Mouse (Mus musculus) limb, embryonic 13.5 days (tissue): ENCODE data around the gene Fhl4. TPM values are rescaled to one million over a fixed set of nuclear protein-coding genes. Genes with fewer than 3 reads are reported as not detected.

Experiments used
- ATAC-seq: fragments of 200-750 bp; cut with Nextera tagmentation; 2 replicates; pipeline ENCODE4 v1.8.0; 2017; ENCODE audit warnings: low read depth, moderate number of reproducible peaks, moderate TSS enrichment; ENCODE audit not compliant: low FRiP score
- H3K27ac ChIP-seq: fragments of 300-500 bp; sonication (generic); 2 replicates; pipeline ENCODE4 v1.5.1; 2015; ENCODE audit warnings: inconsistent platforms, mild to moderate bottlenecking, moderate library complexity
- H3K27me3 ChIP-seq: fragments of 300-500 bp; sonication (generic); 2 replicates; pipeline ENCODE4 v1.6.1; 2015; ENCODE audit warnings: mild to moderate bottlenecking, inconsistent platforms
- H3K36me3 ChIP-seq: fragments of 300-500 bp; sonication (generic); 2 replicates; pipeline ENCODE4 v1.6.1; 2015; ENCODE audit warnings: inconsistent platforms, mild to moderate bottlenecking, moderate library complexity
- H3K4me1 ChIP-seq: fragments of 300-500 bp; sonication (generic); 2 replicates; pipeline ENCODE4 v1.6.1; 2015; ENCODE audit warnings: inconsistent platforms
- H3K4me2 ChIP-seq: fragments of 300-500 bp; sonication (generic); replicated peaks from 2 replicates; pipeline ENCODE4 v1.6.1; 2015; ENCODE audit warnings: inconsistent platforms, mild to moderate bottlenecking, moderate library complexity
- H3K4me3 ChIP-seq: fragments of 300-500 bp; sonication (generic); 2 replicates; pipeline ENCODE4 v1.5.1; 2015; ENCODE audit warnings: moderate library complexity, mild to moderate bottlenecking, inconsistent platforms
- H3K9ac ChIP-seq: fragments of 300-500 bp; sonication (generic); 2 replicates; pipeline ENCODE4 v1.6.1; 2015; ENCODE audit warnings: mild to moderate bottlenecking, inconsistent platforms
- H3K9me3 ChIP-seq: fragments of 300-500 bp; sonication (generic); 2 replicates; pipeline ENCODE4 v1.6.1; 2016; ENCODE audit warnings: inconsistent platforms
- whole genome bisulfite sequencing: fragments of 180-500 bp; shearing (Covaris S2); methylation state at CpG from one replicate; pipeline ENCODE4 v1.1.7; 2015; 5-methylcytosine and 5-hydroxymethylcytosine counted together
- polyA plus RNA-seq: library from polyadenylated mRNA; unstranded; fragments of >200 nt; fragmentation: Nextera tagmentation; extraction: Ambion mirVana; gene quantifications from 2 replicates; pipeline ENCODE4 v1.2.1, GENCODE M21; 2015

Gene Fhl4
- polyA plus RNA-seq, 1 experiment from 2014 or later = 1.7 TPM

GRCm38 (mm10) chr10:85071605-85072152, 30.6 kb downstream of the Fhl4 start:
- WGBS = 59% methylated on average over 4 of the region's 4 CpGs
- Histone ChIP-seq H3K4me2 (no peak overlapping the region), H3K27ac (no peak overlapping the region)

DNA sequence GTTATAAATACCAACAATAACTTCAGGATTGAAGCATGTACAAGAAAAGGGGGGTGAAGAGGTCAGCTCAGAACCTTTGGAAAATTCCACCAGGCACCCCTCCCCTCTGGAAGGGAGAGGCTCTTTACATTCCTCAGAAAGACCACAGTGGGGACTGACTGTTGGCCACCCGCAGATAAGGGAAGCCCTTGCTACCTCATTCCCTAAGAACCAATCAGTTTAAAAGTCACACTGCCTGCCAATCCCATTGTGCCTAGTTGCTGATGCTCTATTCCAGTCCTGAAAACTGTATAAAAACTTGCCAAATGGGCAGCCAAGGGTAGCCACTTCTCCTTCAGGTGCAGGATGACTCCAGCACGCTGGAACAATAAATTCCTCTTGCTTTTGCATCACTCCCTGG, 47.4 kb downstream of the Fhl4 start:
- Histone ChIP-seq H3K4me2 (no peak overlapping the region), H3K9ac (no peak overlapping the region), H3K27me3 (no peaks in the 10 kb centered on the region), H3K36me3 (no peaks in the 10 kb centered on the region), H3K4me1 (no peaks in the 10 kb centered on the region), H3K4me3 (no peak overlapping the region), H3K27ac (no peak overlapping the region), H3K9me3 (0 out of 2 replicates have a peak, but pooled peaks cover 2% of the 10 kb centered on the region)
- no peak for ATAC-seq
- WGBS = 94% methylated on average over 2 of the region's 2 CpGs

More at GRCm38 (mm10) chr10:85071605-85072152, 30.6 kb downstream of the Fhl4 start:
- H3K4me3 ChIP-seq = no peak overlapping the region
- H3K9ac ChIP-seq = no peak overlapping the region
- H3K36me3 ChIP-seq = no peaks in the 10 kb centered on the region
- ATAC-seq = no peak
- H3K4me1 ChIP-seq = no peaks in the 10 kb centered on the region
- no peaks in the 10 kb centered on the region for H3K27me3 ChIP-seq
- no peaks in the 10 kb centered on the region for H3K9me3 ChIP-seq

DNA sequence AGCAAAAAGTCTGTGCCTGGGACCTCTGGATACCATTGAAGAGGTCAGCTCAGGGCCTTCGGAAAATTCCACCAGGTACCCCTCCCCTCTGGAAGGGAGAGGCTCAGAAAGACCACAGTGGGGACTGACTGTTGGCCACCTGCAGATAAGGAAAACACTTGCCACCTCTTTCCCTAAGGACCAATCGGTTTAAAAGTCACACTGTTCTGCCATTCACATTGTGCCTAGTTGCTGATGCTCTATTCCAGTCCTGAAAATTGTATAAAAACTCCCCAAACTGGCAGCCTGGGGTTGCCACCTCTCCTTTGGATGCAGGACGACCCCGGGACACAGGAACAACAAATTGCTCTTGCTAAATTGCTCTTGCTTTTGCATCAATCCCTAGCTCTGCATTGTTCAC, 49.8 kb downstream of the Fhl4 start:
- no peaks in the 10 kb centered on the region for H3K4me1 ChIP-seq
- no peak overlapping the region for H3K4me3 ChIP-seq
- WGBS = 30% methylated on average over 4 of the region's 4 CpGs
- H3K4me2 ChIP-seq = no peak overlapping the region
- no peaks in the 10 kb centered on the region for H3K27me3 ChIP-seq
- no peaks in the 10 kb centered on the region for H3K36me3 ChIP-seq
- H3K27ac ChIP-seq = no peak overlapping the region
- H3K9me3 ChIP-seq = 0 out of 2 replicates have a peak, but pooled peaks cover 2% of the 10 kb centered on the region
- ATAC-seq = no peak
- H3K9ac ChIP-seq = no peak overlapping the region

- H3K36me3 ChIP-seq = no peaks in the 10 kb centered on the region
- 0 out of 2 replicates have a peak, but pooled peaks cover 2% of the 10 kb centered on the region for H3K9me3 ChIP-seq
- H3K4me3 ChIP-seq = no peak overlapping the region
- H3K27me3 ChIP-seq = no peaks in the 10 kb centered on the region
- ATAC-seq = no peak
- H3K4me2 ChIP-seq = no peak overlapping the region
- no peaks in the 10 kb centered on the region for H3K4me1 ChIP-seq
- no peak overlapping the region for H3K9ac ChIP-seq
- WGBS = 55% methylated on average over 4 of the region's 4 CpGs
- no peak overlapping the region for H3K27ac ChIP-seq
Measured at GRCm38 (mm10) chr10:85050668-85051208, 51.6 kb downstream of the Fhl4 start.

DNA sequence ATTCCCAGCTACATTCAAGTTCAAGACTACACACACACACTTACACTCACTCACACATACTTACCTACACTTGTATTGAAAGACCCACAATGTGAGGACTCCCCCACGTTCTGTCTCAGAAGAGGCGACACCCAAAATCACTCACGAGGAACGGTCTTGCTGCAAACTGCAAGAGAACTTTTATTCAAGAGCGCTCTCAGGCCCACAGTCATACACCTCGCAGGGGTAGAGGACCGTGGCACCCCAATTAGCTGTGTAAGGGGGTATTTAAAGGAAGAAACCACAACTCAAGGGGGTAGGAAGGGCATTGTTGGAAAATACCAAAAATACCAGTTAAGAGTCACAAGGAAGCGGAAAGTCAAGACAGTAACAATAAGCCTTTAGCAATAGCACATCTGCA, 54.3 kb downstream of the Fhl4 start:
- 92% methylated on average over 8 of the region's 8 CpGs for WGBS

DNA sequence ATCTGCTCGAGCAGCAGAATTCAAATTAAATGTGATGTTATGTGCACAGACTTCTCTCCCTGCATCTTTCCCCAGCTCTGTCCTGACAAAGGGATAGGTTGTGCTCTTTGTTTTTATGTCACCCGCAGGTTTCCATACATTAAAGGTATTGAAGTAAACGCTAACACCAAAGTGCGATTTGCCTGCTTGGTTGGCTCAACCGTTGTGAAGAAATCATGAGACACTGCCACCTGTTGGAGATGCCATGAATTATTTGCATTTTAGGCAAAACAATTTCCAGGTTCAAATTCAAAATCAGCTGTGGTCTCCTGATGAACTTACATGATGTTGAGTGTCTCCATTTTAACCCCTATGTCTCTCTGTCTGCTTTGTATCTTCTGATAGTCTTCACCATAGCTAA, 55.7 kb downstream of the Fhl4 start:
- WGBS = 25% methylated on average over 5 of the region's 5 CpGs
- H3K27ac ChIP-seq = no peak overlapping the region

More for the DNA sequence above, 54.3 kb downstream of the Fhl4 start:
- Histone ChIP-seq H3K27me3 (no peaks in the 10 kb centered on the region), H3K36me3 (no peaks in the 10 kb centered on the region), H3K9me3 (no peaks in the 10 kb centered on the region), H3K9ac (no peak overlapping the region), H3K4me3 (no peak overlapping the region), H3K4me2 (no peak overlapping the region), H3K4me1 (peaks cover 9% of the 10 kb centered on the region), H3K27ac (no peak overlapping the region)
- no peak for ATAC-seq

More for the DNA sequence above, 55.7 kb downstream of the Fhl4 start:
- H3K27me3 ChIP-seq = no peaks in the 10 kb centered on the region
- no peaks in the 10 kb centered on the region for H3K36me3 ChIP-seq
- ATAC-seq = no peak
- H3K4me1 ChIP-seq = peaks cover 9% of the 10 kb centered on the region
- no peak overlapping the region for H3K9ac ChIP-seq
- H3K4me3 ChIP-seq = no peak overlapping the region
- no peaks in the 10 kb centered on the region for H3K9me3 ChIP-seq
- no peak overlapping the region for H3K4me2 ChIP-seq

Other genes with a start within 250 kb of the Fhl4 start
- gene Ric8b, start 184.9 kb downstream of the Fhl4 start, polyA plus RNA-seq = 28.6 and 30.1 TPM in 2 replicates
- gene Tmem263, start 132 bp upstream of the Fhl4 start, polyA plus RNA-seq = 133 and 144 TPM in 2 replicates
- 23.7 and 24.3 TPM in 2 replicates for gene Mterf2, start 25.5 kb upstream of the Fhl4 start, polyA plus RNA-seq
- 37.7 and 39.4 TPM in 2 replicates for gene Cry1, start 82.6 kb upstream of the Fhl4 start, polyA plus RNA-seq